Mouse (Mus musculus) CH12.LX (cell line): ENCODE measurements around the gene Mcrs1.

Experiments used
- CTCF ChIP-seq, 2 experiments: IDR thresholded peaks in 1 of 2; conservative IDR thresholded peaks in 1 of 2; 2 replicates each; pipeline ENCODE4 v1.5.1; 2011 to 2012; ENCODE audit warnings: low read depth in 2 of 2, low read length in 2 of 2, improper control_type of control experiment in 1 of 2, inconsistent platforms in 1 of 2, mild to moderate bottlenecking in 1 of 2, moderate library complexity in 1 of 2
- EP300 ChIP-seq: IDR thresholded peaks from 2 replicates; pipeline ENCODE4 v1.6.1; 2011; ENCODE audit warnings: low read length, improper control_type of control experiment
- GABPA ChIP-seq: IDR thresholded peaks from 2 replicates; pipeline ENCODE4 v1.6.1; 2012; ENCODE audit warnings: low read depth, low read length, improper control_type of control experiment, inconsistent platforms; ENCODE audit not compliant: insufficient replicate concordance
- HCFC1 ChIP-seq: IDR thresholded peaks from 2 replicates; pipeline ENCODE4 v1.6.1; 2012; ENCODE audit warnings: low read depth, mild to moderate bottlenecking, inconsistent platforms, low read length, improper control_type of control experiment
- JUND ChIP-seq: conservative IDR thresholded peaks from 2 replicates; pipeline ENCODE4 v1.6.1; 2011; ENCODE audit warnings: low read depth, low read length, improper control_type of control experiment
- KAT2A ChIP-seq: IDR thresholded peaks from 2 replicates; pipeline ENCODE4 v1.6.1; 2012; ENCODE audit warnings: low read length, improper control_type of control experiment, inconsistent platforms; ENCODE audit not compliant: insufficient replicate concordance
- MAZ ChIP-seq: IDR thresholded peaks from 2 replicates; pipeline ENCODE4 v1.6.1; 2012; ENCODE audit warnings: low read depth, mild to moderate bottlenecking, inconsistent platforms, low read length, improper control_type of control experiment, moderate library complexity
- POLR2A ChIP-seq: IDR thresholded peaks from 2 replicates; pipeline ENCODE4 v1.6.1; 2011; ENCODE audit warnings: low read depth, mild to moderate bottlenecking, improper control_type of control experiment, low read length
- POLR2AphosphoS2 ChIP-seq: IDR thresholded peaks from 2 replicates; pipeline ENCODE4 v1.6.1; 2011; ENCODE audit warnings: low read depth, low read length, improper control_type of control experiment
- RAD21 ChIP-seq: IDR thresholded peaks from 2 replicates; pipeline ENCODE4 v1.6.1; 2011; ENCODE audit warnings: low read depth, mild to moderate bottlenecking, low read length, improper control_type of control experiment, moderate library complexity
- TCF12 ChIP-seq: IDR thresholded peaks from 2 replicates; pipeline ENCODE4 v1.6.1; 2014; ENCODE audit warnings: low read depth, mild to moderate bottlenecking, inconsistent platforms, low read length, improper control_type of control experiment
- USF1 ChIP-seq: IDR thresholded peaks from 2 replicates; pipeline ENCODE4 v1.6.1; 2014; ENCODE audit warnings: low read depth, mild to moderate bottlenecking, inconsistent platforms, low read length, improper control_type of control experiment
- USF2 ChIP-seq: conservative IDR thresholded peaks from 2 replicates; pipeline ENCODE4 v1.6.1; 2011; ENCODE audit warnings: low read depth, low read length, improper control_type of control experiment

DNA sequence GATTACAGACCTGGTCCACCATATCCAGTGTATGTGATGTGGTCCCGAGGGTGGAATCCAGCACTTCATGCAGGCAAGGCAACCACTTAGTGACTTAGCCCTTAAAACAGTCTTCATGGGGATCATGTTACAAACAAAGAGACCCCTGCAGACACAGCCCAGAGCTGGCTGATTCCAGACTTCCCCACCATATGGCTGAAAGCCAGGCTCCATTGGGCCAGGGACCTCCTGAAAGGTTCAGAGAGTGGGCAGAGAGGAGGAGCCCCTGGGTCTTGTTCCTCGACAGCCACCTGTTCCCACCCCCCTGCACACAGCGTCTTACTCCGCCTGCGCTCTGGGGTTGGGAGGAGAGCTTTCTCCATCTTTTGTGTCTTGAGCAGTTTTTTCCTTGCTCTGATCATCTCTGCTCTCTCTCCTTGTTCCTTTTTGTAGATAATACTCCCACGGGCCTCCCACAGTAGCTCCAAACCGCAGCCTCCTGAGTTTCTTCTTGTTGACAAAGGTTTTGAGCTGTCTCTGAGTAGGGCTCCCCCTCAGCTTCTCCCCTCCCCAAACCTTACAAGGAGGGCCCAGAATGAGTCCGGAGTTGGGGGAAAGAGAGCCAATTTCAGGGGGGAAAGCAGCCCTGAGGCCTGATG, 30.3 kb downstream of the Mcrs1 start:
- TF ChIP-seq CTCF (conservative IDR thresholded peaks at IDR 0.05 in 1 of 2, IDR thresholded peaks at IDR 0.05 in 1 of 2; ENCODE audit: low read depth in 2 of 2, low read length in 2 of 2) (no peak), RAD21 (no peak), POLR2A (no peak), USF1 (no peak), KAT2A (no peak), HCFC1 (no peak), GABPA (no peak), MAZ (no peak), POLR2AphosphoS2 (no peak), JUND (no peak), EP300 (no peak), TCF12 (no peak), USF2 (no peak)
